Mouse (Mus musculus): Measurements from ENCODE around the gene Abhd14b. TPM values are rescaled to one million over a fixed set of nuclear protein-coding genes. Genes with fewer than 3 reads are reported as not detected.
"Not testable (repeated sequence)": the region's sequence is repeated elsewhere in the genome, so short reads cannot be mapped to it uniquely, and the experiment has no call there.

Gene Abhd14b
- polyA plus RNA-seq, 1 experiment = 14.6 TPM

DNA sequence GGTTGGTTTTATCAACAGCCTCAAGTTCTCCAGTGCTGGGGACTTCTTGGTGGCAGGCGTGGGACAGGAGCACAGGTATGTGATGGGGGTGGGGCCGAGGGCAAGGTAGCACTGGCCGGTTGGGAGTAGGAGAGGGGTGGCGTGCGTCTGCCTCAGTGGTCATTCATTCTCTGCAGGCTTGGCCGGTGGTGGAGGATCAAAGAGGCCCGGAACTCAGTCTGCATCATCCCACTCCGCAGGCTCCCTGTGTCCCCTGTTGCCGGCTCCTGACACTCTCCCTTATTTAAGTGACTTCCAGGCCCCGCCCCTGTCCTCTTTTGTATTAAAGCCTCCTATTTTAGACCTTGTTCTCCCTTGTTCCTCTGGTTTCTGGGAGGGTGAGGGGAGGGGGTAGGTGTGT is 37.8 kb downstream of the Abhd14b start:
- WGBS = 87% methylated on average over 10 of the region's 10 CpGs
- H3K4me3 ChIP-seq (ENCODE audit: extremely low read depth, insufficient read depth, insufficient read length) = no peak overlapping the region
- H3K27ac ChIP-seq (ENCODE audit: insufficient read depth, low read length) = no peak overlapping the region
- H3K4me1 ChIP-seq (ENCODE audit: control insufficient read depth, insufficient read depth, insufficient read length) = no peaks in the 10 kb centered on the region
- TF ChIP-seq CTCF (IDR thresholded peaks at IDR 0.05; ENCODE audit: extremely low read depth, insufficient read depth, insufficient read length, insufficient replicate concordance) (no peak), POLR2A (IDR thresholded peaks at IDR 0.05; ENCODE audit: low read depth, low read length) (no peak)
- H3K27me3 ChIP-seq (ENCODE audit: control insufficient read depth, insufficient read depth, low read length) = no peaks in the 10 kb centered on the region
- peaks cover 35% of the 10 kb centered on the region for H3K36me3 ChIP-seq (ENCODE audit: control insufficient read depth, insufficient read depth, low read length)
- DNase-seq (ENCODE audit: low read depth in 1 of 2, low spot score in 2 of 2) = no peak

GRCm38 (mm10) chr9:106487602-106488001 is 40.3 kb downstream of the Abhd14b start:
- not testable (repeated sequence) for H3K4me1 ChIP-seq (ENCODE audit: control insufficient read depth, insufficient read depth, insufficient read length); DNase-seq (ENCODE audit: low read depth in 1 of 2, low spot score in 2 of 2); H3K4me3 ChIP-seq (ENCODE audit: extremely low read depth, insufficient read depth, insufficient read length); H3K27me3 ChIP-seq (ENCODE audit: control insufficient read depth, insufficient read depth, low read length); H3K27ac ChIP-seq (ENCODE audit: insufficient read depth, low read length)
- H3K36me3 ChIP-seq (ENCODE audit: control insufficient read depth, insufficient read depth, low read length) = peaks cover 28% of the 10 kb centered on the region
- WGBS = 90% methylated on average over 6 of the region's 6 CpGs

DNA sequence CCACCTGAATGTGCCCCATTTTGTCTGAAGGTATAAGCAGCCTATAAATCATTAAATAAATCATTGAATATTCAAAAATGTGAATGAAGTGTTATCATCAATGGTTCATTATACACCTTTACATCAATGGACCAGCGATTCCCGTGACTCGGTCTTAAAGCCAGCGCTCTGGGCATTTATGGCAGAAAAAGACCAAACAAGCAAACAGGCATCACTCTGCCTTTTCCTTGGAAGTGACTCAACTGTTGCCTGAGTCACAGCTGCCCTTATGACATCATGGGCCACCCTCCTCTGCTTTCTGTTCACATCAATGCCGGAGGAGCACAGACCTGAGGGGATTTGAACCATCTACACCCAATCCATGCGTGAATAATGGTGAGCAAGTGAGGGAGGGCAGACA is 52.4 kb downstream of the Abhd14b start, which contains the start of gene Iqcf1:
TSS of gene Iqcf1 (plus strand) at position 301 of the 400 bp plus-strand sequence.
- Histone ChIP-seq H3K4me3 (ENCODE audit: extremely low read depth, insufficient read depth, insufficient read length) (no peak within 1 kb of the TSS), H3K27me3 (ENCODE audit: control insufficient read depth, insufficient read depth, low read length) (no peaks in the 10 kb centered on the region), H3K27ac (ENCODE audit: insufficient read depth, low read length) (no peak within 1 kb of the TSS), H3K4me1 (ENCODE audit: control insufficient read depth, insufficient read depth, insufficient read length) (no peaks in the 10 kb centered on the region), H3K36me3 (ENCODE audit: control insufficient read depth, insufficient read depth, low read length) (no peaks in the 10 kb centered on the region)
- 86% methylated on average over 6 of the region's 6 CpGs for WGBS
- TF ChIP-seq CTCF (IDR thresholded peaks at IDR 0.05; ENCODE audit: extremely low read depth, insufficient read depth, insufficient read length, insufficient replicate concordance) (no peak), POLR2A (IDR thresholded peaks at IDR 0.05; ENCODE audit: low read depth, low read length) (no peak)
- no peak for DNase-seq (ENCODE audit: low read depth in 1 of 2, low spot score in 2 of 2)

- H3K27me3 ChIP-seq (ENCODE audit: control insufficient read depth, insufficient read depth, low read length) = no peaks in the 10 kb centered on the region
- no peak for TF ChIP-seq CTCF (IDR thresholded peaks at IDR 0.05; ENCODE audit: extremely low read depth, insufficient read depth, insufficient read length, insufficient replicate concordance)
- TF ChIP-seq POLR2A (IDR thresholded peaks at IDR 0.05; ENCODE audit: low read depth, low read length) = no peak
- no peaks in the 10 kb centered on the region for H3K4me1 ChIP-seq (ENCODE audit: control insufficient read depth, insufficient read depth, insufficient read length)
- H3K27ac ChIP-seq (ENCODE audit: insufficient read depth, low read length) = no peak overlapping the region
- WGBS = 91% methylated on average over 22 of the region's 22 CpGs
- H3K4me3 ChIP-seq (ENCODE audit: extremely low read depth, insufficient read depth, insufficient read length) = no peak overlapping the region
- no peaks in the 10 kb centered on the region for H3K36me3 ChIP-seq (ENCODE audit: control insufficient read depth, insufficient read depth, low read length)
- no peak for DNase-seq (ENCODE audit: low read depth in 1 of 2, low spot score in 2 of 2)
Observed at GRCm38 (mm10) chr9:106501846-106502245, 54.6 kb downstream of the Abhd14b start.

Other genes starting within 250 kb of the Abhd14b start
- 87.4 and 95.8 TPM in 2 replicates for gene Ppm1m, start 247.7 kb upstream of the Abhd14b start, polyA plus RNA-seq (2012; rRNA removed)
- gene Twf2, start 244.4 kb upstream of the Abhd14b start, polyA plus RNA-seq (2012; rRNA removed) = 90.9 and 93.3 TPM in 2 replicates
- 65.3 and 90.7 TPM in 2 replicates for gene Tlr9, start 224.9 kb upstream of the Abhd14b start, polyA plus RNA-seq (2012; rRNA removed)
- 29.6 and 39.5 TPM in 2 replicates for gene Alas1, start 198.8 kb upstream of the Abhd14b start, polyA plus RNA-seq (2012; rRNA removed)
- gene Poc1a, start 166.4 kb upstream of the Abhd14b start, polyA plus RNA-seq (2012; rRNA removed) = 6.8 and 8.4 TPM in 2 replicates
- 73.1 and 93.2 TPM in 2 replicates for gene Dusp7, start 78.8 kb upstream of the Abhd14b start, polyA plus RNA-seq (2012; rRNA removed)
- 365 and 397 TPM in 2 replicates for gene Rpl29, start 18.0 kb upstream of the Abhd14b start, polyA plus RNA-seq (2012; rRNA removed)
- 7.7 and 9.2 TPM in 2 replicates for gene Acy1, start 9.1 kb upstream of the Abhd14b start, polyA plus RNA-seq (2012; rRNA removed)
- gene Abhd14a, start 219 bp downstream of the Abhd14b start, polyA plus RNA-seq (2012; rRNA removed) = 11.5 and 12.7 TPM in 2 replicates
- 15.8 and 22.4 TPM in 2 replicates for gene Pcbp4, start 5.8 kb downstream of the Abhd14b start, polyA plus RNA-seq (2012; rRNA removed)
- gene Gpr62, start 18.5 kb downstream of the Abhd14b start, polyA plus RNA-seq (2012; rRNA removed) = 0.28 and 0.66 TPM in 2 replicates
- 33.9 and 36.8 TPM in 2 replicates for gene Rrp9, start 28.5 kb downstream of the Abhd14b start, polyA plus RNA-seq (2012; rRNA removed)
- 43.3 and 57.9 TPM in 2 replicates for gene Parp3, start 29.5 kb downstream of the Abhd14b start, polyA plus RNA-seq (2012; rRNA removed)
- gene Iqcf1, start 52.5 kb downstream of the Abhd14b start, polyA plus RNA-seq (2012; rRNA removed) = not detected in 2 replicates
- not detected in 2 replicates for gene Iqcf5, start 67.1 kb downstream of the Abhd14b start, polyA plus RNA-seq (2012; rRNA removed)
- not detected in 2 replicates for gene Iqcf3, start 114.2 kb downstream of the Abhd14b start, polyA plus RNA-seq (2012; rRNA removed)
- not detected in 2 replicates for gene Iqcf4, start 123.5 kb downstream of the Abhd14b start, polyA plus RNA-seq (2012; rRNA removed)
- not detected in 2 replicates for gene Iqcf6, start 179.1 kb downstream of the Abhd14b start, polyA plus RNA-seq (2012; rRNA removed)
- 0.06 TPM in 1 of 2 replicates, not detected in the other for gene Grm2, start 208.6 kb downstream of the Abhd14b start, polyA plus RNA-seq (2012; rRNA removed)
- gene Tex264, start 238.5 kb downstream of the Abhd14b start, polyA plus RNA-seq (2012; rRNA removed) = 43.5 and 46.5 TPM in 2 replicates